Mouse (Mus musculus) natural killer cell, adult 2 months (primary cell): Measurements from ENCODE around the gene Crnkl1.

Experiments used
- DNase-seq, 2 experiments: peaks; one replicate each; pipeline ENCODE4 v3.0.0; 2022; ENCODE audit warnings: low spot score in 2 of 2

Gene Crnkl1

GRCm38 (mm10) chr2:145874879-145875482 lies 59.8 kb downstream of the Crnkl1 start:
- no peak for DNase-seq

GRCm38 (mm10) chr2:145873953-145874352 lies 60.9 kb downstream of the Crnkl1 start:
- no peak for DNase-seq

DNA sequence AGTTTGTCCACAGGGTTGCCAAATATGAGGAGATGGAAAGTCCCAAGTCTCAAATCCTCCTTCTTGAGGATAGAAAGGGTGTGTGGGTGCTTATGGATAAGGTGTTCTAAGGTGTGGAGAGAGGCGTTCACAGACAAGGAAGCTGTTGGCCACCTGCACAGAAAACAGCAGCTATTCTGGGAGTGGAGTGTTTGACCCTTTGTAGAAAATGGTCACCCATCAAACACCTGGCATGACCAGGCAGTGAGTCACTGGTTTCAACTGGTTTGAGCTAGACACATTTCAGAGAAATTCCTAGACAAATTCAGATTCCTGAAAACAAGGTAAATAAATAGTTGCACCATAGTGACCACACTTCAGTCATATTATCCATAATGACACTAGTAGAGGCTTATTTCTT lies 62.7 kb downstream of the Crnkl1 start:
- no peak for DNase-seq

- DNase-seq: no peak
Measured at GRCm38 (mm10) chr2:145871308-145871707, 63.5 kb downstream of the Crnkl1 start.
